Mouse (Mus musculus) stomach, embryonic 15.5 days (tissue): ENCODE measurements around the gene Smok3b. TPM values are rescaled to one million over a fixed set of nuclear protein-coding genes. Genes with fewer than 3 reads are reported as not detected.
A peak's percentile ranks its signal among the peaks of the same experiment; 100 is the strongest.
"Not testable (repeated sequence)": the region's sequence is repeated elsewhere in the genome, so short reads cannot be mapped to it uniquely, and the experiment has no call there.

Experiments
- ATAC-seq: fragments of 200-750 bp; cut with Nextera tagmentation; 2 replicates; pipeline ENCODE4 v1.8.0; 2017; ENCODE audit warnings: low read depth, moderate number of reproducible peaks, moderate TSS enrichment; ENCODE audit not compliant: insufficient read depth, low FRiP score
- H3K27ac ChIP-seq: fragments of 300-500 bp; sonication (generic); 2 replicates; pipeline ENCODE4 v1.5.1; 2015; ENCODE audit warnings: mild to moderate bottlenecking, inconsistent platforms
- H3K27me3 ChIP-seq: fragments of 300-500 bp; sonication (generic); replicated peaks from 2 replicates; pipeline ENCODE4 v1.6.1; 2015; ENCODE audit warnings: inconsistent platforms
- H3K36me3 ChIP-seq: fragments of 300-500 bp; sonication (generic); 2 replicates; pipeline ENCODE4 v1.6.1; 2015; ENCODE audit warnings: inconsistent platforms
- H3K4me1 ChIP-seq: fragments of 300-500 bp; sonication (generic); 2 replicates; pipeline ENCODE4 v1.6.1; 2015; ENCODE audit warnings: inconsistent platforms
- H3K4me2 ChIP-seq: fragments of 300-500 bp; sonication (generic); 2 replicates; pipeline ENCODE4 v1.6.1; 2015; ENCODE audit warnings: mild to moderate bottlenecking, inconsistent platforms
- H3K4me3 ChIP-seq: fragments of 300-500 bp; sonication (generic); replicated peaks from 2 replicates; pipeline ENCODE4 v1.5.1; 2015; ENCODE audit warnings: inconsistent platforms
- H3K9ac ChIP-seq: fragments of 300-500 bp; sonication (generic); 2 replicates; pipeline ENCODE4 v1.6.1; 2015; ENCODE audit warnings: inconsistent platforms
- H3K9me3 ChIP-seq: fragments of 300-500 bp; sonication (generic); 2 replicates; pipeline ENCODE4 v1.6.1; 2016; ENCODE audit warnings: inconsistent platforms
- WGBS: fragments of 180-500 bp; shearing (Covaris S2); methylation state at CpG from one replicate; pipeline ENCODE4 v1.1.7; 2015; 5-methylcytosine and 5-hydroxymethylcytosine counted together
- polyA plus RNA-seq: library from polyadenylated mRNA; unstranded; fragments of >200 nt; fragmentation: Nextera tagmentation; extraction: Ambion mirVana; gene quantifications from 2 replicates; pipeline ENCODE4 v1.2.1, GENCODE M21; 2015

Smok3b gene
- polyA plus RNA-seq, result not detected in 2 replicates

DNA sequence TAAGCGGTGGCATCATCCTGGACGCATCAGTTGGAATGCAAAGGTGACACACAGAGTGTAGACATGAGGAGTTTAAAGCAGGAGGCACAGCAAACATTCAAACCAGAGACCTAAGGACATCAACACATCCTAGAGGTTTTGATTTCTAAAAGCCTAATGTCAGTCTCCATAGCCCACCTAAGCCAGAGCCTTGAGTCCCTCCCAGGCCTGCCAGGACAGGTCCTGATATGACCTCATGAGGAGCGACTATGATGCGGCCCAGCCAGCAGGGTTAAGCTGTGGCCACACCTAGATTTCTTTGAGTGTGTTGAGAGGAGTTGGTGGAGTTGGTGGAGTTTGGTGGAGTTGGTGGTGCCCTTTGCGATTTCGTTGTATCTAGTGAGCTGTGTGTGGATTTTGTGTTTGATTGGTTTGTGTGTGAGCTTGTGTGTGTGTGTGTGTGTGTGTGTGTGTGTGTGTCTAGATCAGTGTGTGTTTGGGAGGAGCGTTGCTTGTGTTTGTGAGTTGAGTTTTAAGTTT lies at the start of gene Smok3b, which contains the start of gene Smok3a:
Smok3b (plus strand) TSS at position 469 of the 519 bp plus-strand sequence.
Smok3a (plus strand) TSS at position 301 of the 519 bp plus-strand sequence.
- not testable (repeated sequence) for H3K9ac ChIP-seq, ATAC-seq, H3K4me1 ChIP-seq, H3K4me2 ChIP-seq, H3K27me3 ChIP-seq, H3K9me3 ChIP-seq, H3K27ac ChIP-seq, H3K4me3 ChIP-seq, H3K36me3 ChIP-seq
- WGBS, result 90% methylated on average over 3 of the region's 7 CpGs

DNA sequence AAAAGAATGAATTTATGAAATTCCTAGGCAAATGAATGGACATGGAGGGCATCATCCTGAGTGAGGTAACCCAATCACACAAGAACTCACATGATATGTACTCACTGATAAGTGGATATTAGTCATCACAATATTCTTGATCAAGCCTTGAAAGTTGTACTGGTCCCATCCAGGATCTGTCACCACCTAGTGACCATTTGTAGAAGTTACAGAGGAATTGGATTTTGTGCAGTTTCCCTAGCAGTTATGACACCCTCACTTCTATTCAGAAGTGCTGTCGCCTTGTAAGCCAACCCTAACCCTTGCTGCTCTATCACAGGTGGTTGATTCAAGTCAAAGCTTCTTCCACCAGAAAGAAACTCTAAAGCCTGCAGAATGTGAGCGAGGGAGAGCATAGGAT lies 48.1 kb upstream of the Smok3b start:
- H3K4me3 ChIP-seq, result no peak overlapping the region
- 65% methylated on average over 2 of the region's 2 CpGs for WGBS
- no peaks in the 10 kb centered on the region for H3K27me3 ChIP-seq
- H3K9me3 ChIP-seq, result no peaks in the 10 kb centered on the region
- no peaks in the 10 kb centered on the region for H3K36me3 ChIP-seq
- ATAC-seq, result no peak
- no peak overlapping the region for H3K4me2 ChIP-seq
- H3K9ac ChIP-seq, result no peak overlapping the region
- H3K27ac ChIP-seq, result no peak overlapping the region
- no peaks in the 10 kb centered on the region for H3K4me1 ChIP-seq

- H3K27me3 ChIP-seq, result no peaks in the 10 kb centered on the region
- no peak overlapping the region for H3K4me2 ChIP-seq
- no peaks in the 10 kb centered on the region for H3K4me1 ChIP-seq
- no peaks in the 10 kb centered on the region for H3K36me3 ChIP-seq
- no peak overlapping the region for H3K4me3 ChIP-seq
- H3K9me3 ChIP-seq, result no peaks in the 10 kb centered on the region
- no peak for ATAC-seq
- no peak overlapping the region for H3K9ac ChIP-seq
- no peak overlapping the region for H3K27ac ChIP-seq
- 57% methylated on average over 3 of the region's 3 CpGs for WGBS
Measured at GRCm38 (mm10) chr5:137973738-137974137, 47.5 kb upstream of the Smok3b start.

GRCm38 (mm10) chr5:137974724-137975123 lies 46.5 kb upstream of the Smok3b start:
- ATAC-seq, result no peak
- no peaks in the 10 kb centered on the region for H3K36me3 ChIP-seq
- no peak overlapping the region for H3K27ac ChIP-seq
- 55% methylated on average over 3 of the region's 3 CpGs for WGBS
- H3K4me1 ChIP-seq, result no peaks in the 10 kb centered on the region
- H3K9ac ChIP-seq, result no peak overlapping the region
- no peaks in the 10 kb centered on the region for H3K9me3 ChIP-seq
- H3K27me3 ChIP-seq, result no peaks in the 10 kb centered on the region
- H3K4me3 ChIP-seq, result no peak overlapping the region
- H3K4me2 ChIP-seq, result no peak overlapping the region

DNA sequence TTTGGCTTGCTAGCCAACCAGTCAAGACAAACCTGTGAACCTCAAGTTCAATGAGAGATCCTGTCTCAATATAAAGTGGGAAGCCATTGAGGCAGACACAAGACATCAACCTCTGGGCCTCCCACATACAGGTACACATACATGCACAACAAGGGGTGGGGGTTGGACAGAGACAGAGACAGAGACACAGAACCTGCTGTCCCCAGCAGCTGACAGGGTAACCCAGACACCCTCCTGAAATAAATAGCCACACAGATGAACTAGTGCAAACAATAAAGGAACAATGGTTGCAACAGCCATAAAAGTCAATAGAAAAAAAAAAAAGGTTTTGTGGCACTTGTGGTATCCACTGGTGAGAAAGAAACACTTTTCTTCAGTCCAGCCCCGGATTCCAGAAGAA lies 45.8 kb upstream of the Smok3b start:
- H3K27ac ChIP-seq, result no peak overlapping the region

DNA sequence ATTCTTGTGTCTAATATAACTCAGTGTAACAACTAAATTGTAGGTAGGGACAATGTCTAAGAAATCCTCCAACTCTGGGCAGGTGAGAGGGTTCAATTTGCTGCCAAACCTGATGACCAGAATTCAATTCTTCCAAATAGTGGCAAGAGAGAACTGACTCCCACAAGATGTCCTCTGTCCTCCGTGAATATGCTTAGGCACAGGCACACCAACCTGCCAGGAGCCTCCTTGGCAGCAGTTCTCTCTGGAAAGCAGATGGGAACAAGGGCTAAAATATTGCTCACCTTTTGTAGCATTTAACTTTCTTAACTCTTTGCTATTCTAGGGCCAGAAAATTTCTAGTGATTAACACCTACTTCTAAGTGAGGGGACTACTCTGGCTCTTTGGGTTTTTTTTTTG lies 43.9 kb upstream of the Smok3b start:
- H3K27me3 ChIP-seq, result no peaks in the 10 kb centered on the region
- ATAC-seq, result no peak
- H3K4me1 ChIP-seq, result no peaks in the 10 kb centered on the region
- H3K9me3 ChIP-seq, result no peaks in the 10 kb centered on the region
- no peak overlapping the region for H3K9ac ChIP-seq
- no peaks in the 10 kb centered on the region for H3K36me3 ChIP-seq
- WGBS, result 32% methylated on average over 1 of the region's 1 CpGs
- H3K4me3 ChIP-seq, result no peak overlapping the region
- no peak overlapping the region for H3K27ac ChIP-seq
- H3K4me2 ChIP-seq, result no peak overlapping the region

More for the DNA sequence above, 45.8 kb upstream of the Smok3b start:
- Histone ChIP-seq H3K9me3 (no peaks in the 10 kb centered on the region), H3K9ac (no peak overlapping the region), H3K4me1 (no peaks in the 10 kb centered on the region), H3K4me3 (no peak overlapping the region), H3K36me3 (no peaks in the 10 kb centered on the region), H3K4me2 (no peak overlapping the region), H3K27me3 (no peaks in the 10 kb centered on the region)
- no peak for ATAC-seq
- 36% methylated on average over 1 of the region's 1 CpGs for WGBS

DNA sequence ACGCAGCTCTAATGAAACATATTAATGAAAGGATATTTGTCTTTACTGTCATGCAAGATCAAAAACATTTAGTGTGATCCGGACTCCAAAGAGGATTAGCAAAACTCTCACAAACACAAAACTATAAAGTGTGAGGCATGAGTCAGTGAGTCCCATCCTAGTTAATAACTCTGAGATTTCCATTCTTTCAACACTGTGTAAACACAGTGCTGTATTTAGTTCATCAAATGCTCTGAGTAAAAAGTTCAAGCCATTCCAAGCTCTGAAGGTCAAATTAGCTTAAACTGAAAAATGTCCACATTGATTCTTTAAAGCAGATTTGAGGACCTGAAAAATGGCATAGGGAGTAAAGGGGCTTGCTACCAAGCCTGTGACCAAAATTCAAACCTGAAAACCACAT lies 42.1 kb upstream of the Smok3b start:
- no peaks in the 10 kb centered on the region for H3K4me1 ChIP-seq
- no peaks in the 10 kb centered on the region for H3K27me3 ChIP-seq
- H3K9ac ChIP-seq, result no peak overlapping the region
- no peak overlapping the region for H3K27ac ChIP-seq
- H3K9me3 ChIP-seq, result no peaks in the 10 kb centered on the region
- H3K36me3 ChIP-seq, result no peaks in the 10 kb centered on the region
- WGBS, result 58% methylated on average over 2 of the region's 2 CpGs
- no peak overlapping the region for H3K4me3 ChIP-seq
- no peak for ATAC-seq
- no peak overlapping the region for H3K4me2 ChIP-seq

GRCm38 (mm10) chr5:137981300-137981699 lies 39.9 kb upstream of the Smok3b start, which contains the start of gene Azgp1:
Gene Azgp1, plus strand, starts transcription at chr5:137981520.
- no peaks in the 10 kb centered on the region for H3K36me3 ChIP-seq
- H3K27ac ChIP-seq, result no peak within 1 kb of the TSS
- no peak within 1 kb of the TSS for H3K4me2 ChIP-seq
- 67% methylated on average over 4 of the region's 4 CpGs for WGBS
- no peaks in the 10 kb centered on the region for H3K4me1 ChIP-seq
- no peaks in the 10 kb centered on the region for H3K9me3 ChIP-seq
- no peak within 1 kb of the TSS for H3K4me3 ChIP-seq
- no peak for ATAC-seq
- H3K9ac ChIP-seq, result no peak within 1 kb of the TSS
- H3K27me3 ChIP-seq, result no peaks in the 10 kb centered on the region

DNA sequence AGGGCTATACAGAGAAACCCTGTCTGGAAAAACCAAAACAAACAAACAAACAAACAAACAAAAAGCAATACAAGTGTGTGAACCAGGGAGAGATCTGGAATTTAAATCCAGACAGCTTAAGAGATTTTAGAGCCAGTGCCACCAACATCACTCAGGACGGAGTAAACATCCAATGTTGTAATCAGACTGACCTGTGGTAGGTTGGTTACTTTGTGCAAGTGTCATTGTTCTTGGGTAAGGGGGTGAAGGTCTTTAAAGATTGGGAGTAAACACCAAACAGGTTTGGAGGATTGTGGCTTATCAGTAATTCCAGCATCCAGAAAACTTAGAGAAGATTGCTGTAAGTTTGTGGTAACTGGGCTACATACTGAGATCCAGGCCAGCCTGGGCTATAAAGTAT lies 34.9 kb upstream of the Smok3b start:
- Histone ChIP-seq H3K27ac (no peak overlapping the region), H3K4me3 (no peak overlapping the region), H3K9me3 (no peaks in the 10 kb centered on the region), H3K27me3 (no peaks in the 10 kb centered on the region), H3K36me3 (no peaks in the 10 kb centered on the region), H3K4me2 (no peak overlapping the region), H3K4me1 (no peaks in the 10 kb centered on the region), H3K9ac (no peak overlapping the region)
- ATAC-seq, result no peak
- WGBS, result 77% methylated on average over 1 of the region's 1 CpGs

- H3K4me3 ChIP-seq, result no peak overlapping the region
- no peak for ATAC-seq
Measured at GRCm38 (mm10) chr5:138009437-138009836, 11.8 kb upstream of the Smok3b start.

DNA sequence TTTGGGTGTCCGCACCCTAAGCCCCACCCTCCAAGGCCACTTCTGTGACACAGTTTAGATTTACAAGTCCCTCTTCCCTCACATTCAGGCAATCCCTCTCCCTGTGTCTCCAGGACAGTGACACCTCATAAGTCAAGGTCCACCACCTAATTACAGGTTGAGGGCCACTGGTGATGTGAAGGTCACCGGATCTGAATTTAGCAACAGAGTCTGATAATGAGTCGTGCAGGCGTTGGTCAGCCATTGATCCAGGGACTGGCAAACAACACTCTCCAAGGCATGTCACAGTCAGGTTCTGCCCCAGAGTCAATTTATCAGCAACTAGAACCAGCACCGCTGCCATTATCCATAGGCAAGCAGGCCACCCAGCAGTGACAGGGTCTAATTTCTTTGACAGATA lies 8.8 kb upstream of the Smok3b start:
- 81% methylated on average over 5 of the region's 5 CpGs for WGBS
- H3K9ac ChIP-seq, result no peak overlapping the region
- no peaks in the 10 kb centered on the region for H3K27me3 ChIP-seq
- H3K36me3 ChIP-seq, result no peaks in the 10 kb centered on the region
- no peak overlapping the region for H3K4me3 ChIP-seq
- no peaks in the 10 kb centered on the region for H3K9me3 ChIP-seq
- H3K4me1 ChIP-seq, result no peaks in the 10 kb centered on the region
- H3K27ac ChIP-seq, result no peak overlapping the region
- ATAC-seq, result no peak
- H3K4me2 ChIP-seq, result no peak overlapping the region

More at GRCm38 (mm10) chr5:138009437-138009836, 11.8 kb upstream of the Smok3b start:
- Histone ChIP-seq H3K27ac (no peak overlapping the region), H3K36me3 (no peaks in the 10 kb centered on the region), H3K27me3 (no peaks in the 10 kb centered on the region), H3K9me3 (no peaks in the 10 kb centered on the region), H3K4me2 (no peak overlapping the region), H3K4me1 (no peaks in the 10 kb centered on the region), H3K9ac (no peak overlapping the region)
- WGBS, result 87% methylated on average over 5 of the region's 5 CpGs

DNA sequence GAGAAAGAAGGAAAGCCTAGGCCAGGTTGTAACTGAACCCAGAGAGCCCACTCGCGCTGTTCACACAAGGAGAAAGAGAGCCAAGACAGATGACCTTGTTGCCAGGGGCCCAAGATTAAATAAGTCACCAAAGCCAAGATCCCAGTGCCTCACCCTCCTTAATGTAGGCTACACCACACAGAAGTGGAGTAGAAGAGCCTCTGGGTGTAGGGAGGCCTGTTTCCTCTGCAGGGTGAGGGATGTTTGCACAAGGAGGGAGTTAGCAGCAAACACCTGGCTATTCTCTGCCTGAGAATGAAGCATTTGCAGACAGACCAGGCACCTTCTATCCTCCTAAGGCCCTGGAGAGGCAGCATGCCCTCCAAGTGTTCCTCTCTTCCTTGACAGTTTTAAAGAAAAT lies 4.7 kb upstream of the Smok3b start:
- H3K9me3 ChIP-seq, result no peaks in the 10 kb centered on the region
- H3K27ac ChIP-seq, result peak overlapping the region; percentile 9; the same call in 1 of the 2 replicates
- no peaks in the 10 kb centered on the region for H3K27me3 ChIP-seq
- H3K4me1 ChIP-seq, result no peaks in the 10 kb centered on the region
- peak; percentile 72; the same call in 1 of the 2 replicates for ATAC-seq
- no peak overlapping the region for H3K4me2 ChIP-seq
- no peaks in the 10 kb centered on the region for H3K36me3 ChIP-seq
- 63% methylated on average over 2 of the region's 2 CpGs for WGBS
- H3K9ac ChIP-seq, result no peak overlapping the region
- H3K4me3 ChIP-seq, result no peak overlapping the region

- H3K27ac ChIP-seq, result peak overlapping the region; percentile 9; the same call in 1 of the 2 replicates
- H3K4me1 ChIP-seq, result no peaks in the 10 kb centered on the region
- ATAC-seq, result peak; percentile 22; the same call in 1 of the 2 replicates
- H3K9me3 ChIP-seq, result no peaks in the 10 kb centered on the region
- H3K9ac ChIP-seq, result no peak overlapping the region
- no peak overlapping the region for H3K4me2 ChIP-seq
- H3K36me3 ChIP-seq, result no peaks in the 10 kb centered on the region
- no peak overlapping the region for H3K4me3 ChIP-seq
- no peaks in the 10 kb centered on the region for H3K27me3 ChIP-seq
Measured at GRCm38 (mm10) chr5:138016997-138017396, 4.2 kb upstream of the Smok3b start.
